Mouse (Mus musculus) ES-E14 (cell line): ENCODE data around the gene Ldah.

Experiments used
- HCFC1 ChIP-seq: IDR thresholded peaks from 2 replicates; pipeline ENCODE4 v1.6.1; 2012; ENCODE audit warnings: low read length, inconsistent platforms, borderline replicate concordance; ENCODE audit not compliant: insufficient read depth
- MAFK ChIP-seq: IDR thresholded peaks from 2 replicates; pipeline ENCODE4 v1.6.1; 2014; ENCODE audit warnings: mild to moderate bottlenecking, low read depth, low read length, inconsistent platforms; ENCODE audit not compliant: insufficient read depth
- ZNF384 ChIP-seq: IDR thresholded peaks from 2 replicates; pipeline ENCODE4 v1.6.1; 2012; ENCODE audit warnings: low read depth, low read length, inconsistent platforms

- TF ChIP-seq MAFK (no peak), HCFC1 (no peak), ZNF384 (no peak)
Observed at GRCm38 (mm10) chr12:8281225-8282017, 73.5 kb downstream of the Ldah start.
